Comparison of ENCODE assay signal across 29 mouse cellular contexts in the genomic region with DNA sequence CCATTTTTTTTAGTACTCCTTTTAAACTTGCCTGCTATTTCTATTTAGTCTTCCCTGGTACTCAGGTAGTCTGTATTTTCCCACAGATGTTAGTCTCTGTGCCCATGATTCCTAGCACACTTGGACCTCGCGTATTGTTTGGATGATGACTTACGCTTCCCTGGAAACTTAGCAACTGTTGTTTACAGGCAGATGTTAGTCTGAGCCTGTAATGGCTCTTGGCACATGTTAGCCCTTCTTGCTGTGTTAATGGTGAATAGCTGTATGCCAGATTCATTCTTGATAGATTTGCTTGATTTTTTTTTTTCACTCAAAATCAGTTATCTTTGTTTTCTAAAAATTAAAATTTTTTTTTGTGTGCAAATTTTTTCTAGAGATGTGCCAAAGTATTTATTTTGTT. TPM values are rescaled to one million over a fixed set of nuclear protein-coding genes. Genes with fewer than 3 reads are reported as not detected.
DNase-seq lines count a peak whose midpoint lies in the region; TF ChIP-seq lines count a peak whose summit lies in the region.
"Had no signal": no experiment of that assay in that cellular context is flagged by ENCODE, and none has a peak within 500 bp of the region (broad histone marks: within the 10 kb centered on the region; RNA-seq: fewer than 3 reads in every experiment).

No protein-coding gene starts in this region.

- no peak for TF ChIP-seq POLR2A in brain, embryonic 14.5 days (IDR thresholded peaks at IDR 0.05; ENCODE audit: borderline replicate concordance, extremely low read depth, insufficient read depth, insufficient read length, poor library complexity, severe bottlenecking)

- 0 out of 2 replicates have a peak overlapping the region, but pooled peaks have one; percentile 44 for H3K27ac ChIP-seq in layer of hippocampus, adult 2 months
- H3K27ac ChIP-seq: embryonic facial prominence, embryonic 13.5 days; kidney, embryonic 15.5 days; left cerebral cortex, adult 2 months; limb, embryonic 15.5 days; liver, embryonic 14.5 days; neural tube, embryonic 12.5 days; stomach, embryonic 15.5 days had no signal

- H3K4me3 ChIP-seq in layer of hippocampus, adult 2 months, result no peak overlapping the region
- H3K4me3 ChIP-seq: embryonic facial prominence, embryonic 13.5 days; heart, adult 2 months; kidney, embryonic 15.5 days; left cerebral cortex, adult 2 months; limb, embryonic 15.5 days; midbrain, embryonic 13.5 days; neural tube, embryonic 12.5 days; stomach, embryonic 15.5 days had no signal

- no peak for TF ChIP-seq CTCF in layer of hippocampus, adult 2 months (conservative IDR thresholded peaks at IDR 0.05)
- TF ChIP-seq CTCF in brain, embryonic 14.5 days (IDR thresholded peaks at IDR 0.05; ENCODE audit: borderline replicate concordance, extremely low read depth, insufficient read depth, insufficient read length), result no peak

- DNase-seq in gastrocnemius, adult 18-20 months (ENCODE audit: low spot score), result peak; percentile 23
- no peak for DNase-seq in gastrocnemius, adult 8-10 months (ENCODE audit: low spot score in 2 of 2)
- DNase-seq in layer of hippocampus, adult 2 months (ENCODE audit: low spot score in 2 of 2), result no peak
- DNase-seq in layer of hippocampus, adult 9-11 months, result no peak
- peak; percentile 14 for DNase-seq in MN1 (ENCODE audit: low spot score)
- DNase-seq in brain, embryonic 14.5 days (ENCODE audit: low read depth), result peak; percentile 53
- DNase-seq in cerebellum, postnatal 36 days, result no peak
- DNase-seq: adrenal gland, adult 8-10 months; B cell, adult 2 months; cerebellum, adult 18-20 months; cerebellum, postnatal 14 days; gastrocnemius, postnatal 14 days; heart, adult 2 months; kidney, adult 11 months; kidney, postnatal 36 days; right cerebral cortex, adult 18-20 months; thymus, postnatal 25 days had no signal

RNA-seq across cellular contexts. Expression of gene Vamp4, which starts 18.3 kb away (rescaled TPM):
- 10 to 100 TPM; 16.8 to 20.9 TPM for total RNA-seq in gastrocnemius, adult 18-20 months (2021)
- total RNA-seq in gastrocnemius, adult 8-10 months (2022), result 10 to 100 TPM; 16.6 to 19.7 (median 19.2) TPM
- total RNA-seq in layer of hippocampus, adult 2 months (2021), result 100 to 1,000 TPM; 102 to 103 TPM
- 36.0 and 39.4 TPM in 2 replicates for polyA plus RNA-seq in brain, embryonic 14.5 days (2012; rRNA removed)

RNA-seq across cellular contexts. Expression of gene Mettl13, which starts 40.3 kb away (rescaled TPM):
- 1 to 10 TPM; 7.1 to 8.5 TPM for total RNA-seq in gastrocnemius, adult 18-20 months (2021)
- 10 to 100 TPM in 2 of 4 experiments, 1 to 10 TPM in 2; 7.1 to 11.4 (median 10.0) TPM for total RNA-seq in gastrocnemius, adult 8-10 months (2022)
- total RNA-seq in layer of hippocampus, adult 2 months (2021), result 10 to 100 TPM; 11.2 to 12.3 TPM
- 16.7 and 18.0 TPM in 2 replicates for polyA plus RNA-seq in brain, embryonic 14.5 days (2012; rRNA removed)

RNA-seq across cellular contexts. Expression of gene Myoc, which starts 50.3 kb away (rescaled TPM):
- total RNA-seq in gastrocnemius, adult 18-20 months (2021), result 10 to 100 TPM; 35.8 to 73.6 TPM
- total RNA-seq in gastrocnemius, adult 8-10 months (2022), result 10 to 100 TPM; 25.2 to 56.7 (median 37.8) TPM
- total RNA-seq in layer of hippocampus, adult 2 months (2021), result 1 to 10 TPM; 4.1 TPM
- 0.04 and 0.11 TPM in 2 replicates for polyA plus RNA-seq in brain, embryonic 14.5 days (2012; rRNA removed)
- total RNA-seq: CH12.LX; megakaryocyte, adult 5-6 weeks had no signal
- polyA plus RNA-seq: embryonic facial prominence, embryonic 13.5 days; G1E; heart, embryonic 14.5 days; midbrain, embryonic 13.5 days; neural tube, embryonic 12.5 days had no signal

Comparison
In these comparisons a context has a peak if more than half of its experiments do, and no peak if none do; other contexts are left out.
1. DNase-seq: peak in gastrocnemius, adult 18-20 months (single experiment), MN1 (single experiment) and brain, embryonic 14.5 days (single experiment); none in gastrocnemius, adult 8-10 months (0 of 2), layer of hippocampus, adult 2 months (0 of 2), layer of hippocampus, adult 9-11 months (single experiment) and cerebellum, postnatal 36 days (0 of 2).
2. RNA of gene Vamp4, which starts 18.3 kb away (total RNA-seq): 102 to 103 TPM in layer of hippocampus, adult 2 months; 16.8 to 20.9 TPM in gastrocnemius, adult 18-20 months and 16.6 to 19.7 TPM in gastrocnemius, adult 8-10 months; every median in the first group is over 4 times any median in the second.
3. RNA of gene Myoc, which starts 50.3 kb away (total RNA-seq): 35.8 to 73.6 TPM in gastrocnemius, adult 18-20 months and 25.2 to 56.7 TPM in gastrocnemius, adult 8-10 months; 4.1 TPM in layer of hippocampus, adult 2 months; every median in the first group is over 4 times any median in the second.